Mouse (Mus musculus): Measurements from ENCODE around the gene Serpina3g.

The Serpina3g gene

GRCm38 (mm10) chr12:104279056-104279435 lies 43.0 kb downstream of the Serpina3g start:
- DNase-seq (ENCODE audit: low spot score in 2 of 2), result no peak

- DNase-seq (ENCODE audit: low spot score in 2 of 2), result no peak
These were observed 47.3 kb downstream of the Serpina3g start for GRCm38 (mm10) chr12:104283380-104283779.

- DNase-seq (ENCODE audit: low spot score in 2 of 2), result no peak
These were observed 52.3 kb downstream of the Serpina3g start for GRCm38 (mm10) chr12:104288336-104288735.

GRCm38 (mm10) chr12:104289872-104290271 lies 53.8 kb downstream of the Serpina3g start:
- no peak for DNase-seq (ENCODE audit: low spot score in 2 of 2)

Data from cerebellum, postnatal 4 days (tissue).